Mouse (Mus musculus): ENCODE results near the gene Cul9.

Cul9 gene

DNA sequence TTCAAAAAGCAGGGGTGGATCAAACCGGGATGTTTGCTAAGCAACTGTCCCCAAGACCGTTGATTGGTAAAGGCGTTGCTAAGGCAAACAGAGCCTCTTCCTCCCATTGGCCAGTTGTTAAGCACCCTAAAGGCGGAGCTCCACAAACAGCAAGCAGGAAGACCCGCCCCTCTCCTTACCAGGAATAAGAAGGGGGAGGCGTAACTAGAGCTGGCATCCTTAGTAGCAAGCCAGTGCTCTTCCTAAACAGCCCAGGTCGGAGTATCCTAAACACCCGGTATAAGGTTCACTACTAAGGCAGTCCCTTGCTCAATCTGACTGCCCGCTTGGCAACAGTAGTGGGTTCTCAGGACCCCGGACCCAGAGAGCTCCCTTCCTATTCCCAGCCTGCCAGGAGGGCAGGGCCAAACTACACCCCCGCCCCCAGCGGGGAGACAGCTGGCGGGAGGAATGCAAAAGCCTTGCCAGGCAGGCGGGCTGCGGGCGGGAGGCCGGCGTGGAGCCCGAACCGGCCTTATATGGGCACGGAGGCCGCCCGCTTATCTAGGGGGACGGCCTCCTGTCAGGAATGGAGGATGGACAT lies 6.7 kb upstream of the Cul9 start:
- peak; percentile 98 for DNase-seq

DNA sequence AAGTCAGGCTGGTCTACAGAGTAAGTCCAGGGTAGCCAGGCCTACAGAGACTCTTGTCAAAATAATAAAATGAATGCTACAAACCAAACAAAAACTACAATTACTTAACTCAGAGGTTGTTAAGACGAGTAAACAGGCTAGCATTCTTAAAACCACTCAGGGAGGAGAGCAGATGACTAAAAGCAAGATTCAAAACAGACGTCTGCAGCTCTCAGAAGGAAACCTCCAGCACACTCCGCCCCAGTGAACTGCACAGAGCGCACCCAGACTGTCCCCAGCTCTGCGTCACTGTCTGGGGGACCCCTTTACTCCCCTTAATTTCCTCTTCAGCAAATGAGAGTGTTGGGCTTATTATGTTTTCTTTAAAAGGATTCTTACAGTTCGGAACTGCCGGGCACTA lies 6.0 kb upstream of the Cul9 start:
- no peak for DNase-seq

GRCm38 (mm10) chr17:46551369-46551768 lies 5.2 kb upstream of the Cul9 start:
- no peak for DNase-seq

DNA sequence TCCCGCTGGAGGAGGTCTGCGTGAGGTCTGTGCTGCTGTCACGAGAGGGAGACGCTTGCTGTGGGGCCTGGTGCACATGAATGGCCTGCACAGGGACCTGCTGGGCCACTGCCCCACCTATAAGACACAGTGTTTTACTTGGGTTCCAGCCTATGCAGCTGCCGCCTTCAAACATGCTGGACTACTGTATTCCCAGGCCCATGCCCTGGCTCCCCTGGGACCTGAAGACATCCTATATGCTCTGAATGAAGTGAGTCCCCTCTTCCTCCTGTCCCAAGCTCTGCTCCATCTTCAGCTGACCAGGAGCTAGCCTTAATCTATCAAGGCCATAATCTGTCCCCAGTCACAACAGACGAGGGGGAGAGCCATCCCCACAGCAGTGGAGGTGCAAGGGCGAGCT lies 4.7 kb upstream of the Cul9 start:
- no peak for DNase-seq

DNA sequence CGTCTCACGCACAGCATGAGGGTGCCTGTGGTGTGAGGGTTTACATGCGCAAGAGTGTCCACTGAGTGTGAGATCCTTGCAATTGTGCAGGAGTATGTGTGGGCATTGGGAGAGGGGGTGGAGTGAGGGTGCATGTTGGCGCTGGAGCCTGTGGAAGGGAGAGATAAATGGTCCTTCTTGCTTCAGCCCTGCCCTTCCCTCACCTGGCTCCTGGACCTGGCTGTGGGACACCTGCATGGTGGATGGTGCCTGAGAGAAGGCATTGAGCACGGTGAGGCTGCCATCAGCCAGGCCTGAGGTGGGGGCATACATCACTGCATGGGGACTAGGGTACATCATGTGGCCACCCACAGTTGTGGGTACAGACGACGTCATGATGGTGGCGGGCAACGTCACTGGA lies 3.5 kb upstream of the Cul9 start:
- DNase-seq: no peak

DNA sequence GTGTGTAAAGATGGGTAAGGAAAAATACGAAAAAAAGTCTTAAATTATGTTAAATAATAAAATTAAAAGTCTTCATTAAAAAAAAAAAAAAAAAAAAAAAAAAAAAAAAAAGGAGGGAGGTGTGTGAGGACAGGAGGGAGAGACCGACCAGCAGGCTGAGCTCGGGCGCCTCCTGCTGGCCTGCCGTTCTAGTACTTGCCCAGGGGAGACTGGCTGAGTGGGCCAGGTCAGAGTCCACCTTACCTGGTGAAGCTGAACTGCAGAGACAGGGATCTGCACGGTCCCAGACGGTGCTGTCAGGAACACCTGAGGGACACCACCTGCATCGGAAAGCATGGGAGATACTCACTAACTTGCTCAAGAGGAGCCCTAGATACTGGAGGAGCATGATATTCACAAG lies 3.0 kb upstream of the Cul9 start:
- DNase-seq: peak; percentile 58

DNA sequence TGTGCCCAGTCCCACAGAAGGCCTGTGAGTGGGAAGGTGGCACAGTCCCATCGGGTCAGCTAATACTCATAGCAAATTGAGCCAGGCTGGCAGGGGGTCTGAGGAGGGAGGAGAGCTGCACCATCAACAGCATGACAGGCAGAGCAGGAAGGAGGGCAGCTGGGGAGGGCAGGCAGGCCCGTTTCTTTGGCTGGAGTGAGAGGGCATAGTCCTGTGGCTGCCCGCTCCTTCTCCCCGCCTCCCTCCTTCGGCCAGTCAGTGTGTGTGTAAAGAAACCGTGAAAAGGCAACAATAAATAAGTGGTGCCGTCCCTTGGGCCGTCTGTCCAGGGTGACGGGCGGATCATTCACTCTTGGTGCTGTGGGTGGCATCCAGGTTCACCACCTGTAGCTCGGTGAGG lies 2.6 kb upstream of the Cul9 start:
- no peak for DNase-seq

- DNase-seq: no peak
Measured at GRCm38 (mm10) chr17:46547923-46548322, 1.7 kb upstream of the Cul9 start.

GRCm38 (mm10) chr17:46546995-46547394 lies 807 bp upstream of the Cul9 start:
- DNase-seq: peak; percentile 23

GRCm38 (mm10) chr17:46546591-46546990 lies 403 bp upstream of the Cul9 start:
- DNase-seq: no peak

- no peak for DNase-seq
Measured at GRCm38 (mm10) chr17:46543661-46544060, 2.5 kb downstream of the Cul9 start.

- DNase-seq: peak; percentile 81
Measured at GRCm38 (mm10) chr17:46525579-46526307, 20.4 kb downstream of the Cul9 start.

GRCm38 (mm10) chr17:46525065-46525464 lies 21.1 kb downstream of the Cul9 start:
- DNase-seq: no peak

DNA sequence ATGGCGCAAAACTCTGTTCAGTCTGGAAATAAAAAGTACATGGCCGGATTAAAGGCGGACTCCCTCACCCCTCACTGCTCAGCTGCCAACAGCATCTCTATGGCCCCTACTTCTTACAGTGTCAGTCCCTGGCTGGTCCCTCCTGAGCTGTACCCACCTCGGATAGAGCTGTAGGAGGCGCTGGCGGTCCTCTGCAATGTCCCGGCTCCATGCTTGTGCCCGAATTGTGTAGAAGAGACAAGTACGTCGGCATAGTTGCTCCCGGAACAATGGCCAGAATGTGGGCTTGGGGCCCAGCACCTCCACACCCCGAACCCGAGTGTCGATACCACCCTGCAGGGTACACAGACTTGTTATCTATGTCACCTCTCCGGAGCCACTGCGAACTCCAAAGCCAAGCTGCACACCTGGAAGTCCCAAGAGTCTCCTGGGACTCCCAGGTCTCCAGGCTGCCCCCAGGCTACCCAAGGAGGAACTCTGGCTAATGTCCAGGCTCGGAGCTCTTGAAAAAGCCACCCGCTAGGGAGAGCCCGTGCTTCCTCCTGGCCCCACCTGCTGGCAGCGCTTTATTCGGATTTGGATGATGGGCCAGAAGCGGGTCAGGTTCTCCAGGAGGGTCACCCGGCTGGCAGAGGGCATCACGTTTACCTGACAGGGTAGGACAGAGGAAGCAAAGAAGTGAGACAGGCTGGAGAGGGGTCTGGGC lies 24.1 kb downstream of the Cul9 start:
- DNase-seq: peak; percentile 29

DNA sequence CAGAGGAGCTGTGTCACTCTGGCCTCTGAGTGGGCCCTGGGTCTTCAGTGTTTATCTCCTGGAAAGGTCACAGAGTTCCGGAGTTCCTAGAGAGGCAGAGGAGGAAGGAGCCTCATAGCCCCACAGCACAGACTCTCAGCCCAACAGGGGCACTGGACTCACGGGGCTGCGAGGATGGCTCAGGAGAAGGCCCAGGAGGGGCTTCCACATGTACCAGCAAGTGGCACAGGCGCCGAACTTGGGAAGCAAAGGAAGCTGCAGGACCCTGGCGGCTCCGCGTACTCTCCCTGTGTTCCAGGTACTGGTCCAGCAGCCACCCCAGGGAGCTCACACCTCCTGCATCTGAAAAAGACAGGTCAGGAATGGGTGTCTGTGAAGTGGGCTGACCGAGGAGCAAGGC lies 25.0 kb downstream of the Cul9 start:
- DNase-seq: no peak

DNA sequence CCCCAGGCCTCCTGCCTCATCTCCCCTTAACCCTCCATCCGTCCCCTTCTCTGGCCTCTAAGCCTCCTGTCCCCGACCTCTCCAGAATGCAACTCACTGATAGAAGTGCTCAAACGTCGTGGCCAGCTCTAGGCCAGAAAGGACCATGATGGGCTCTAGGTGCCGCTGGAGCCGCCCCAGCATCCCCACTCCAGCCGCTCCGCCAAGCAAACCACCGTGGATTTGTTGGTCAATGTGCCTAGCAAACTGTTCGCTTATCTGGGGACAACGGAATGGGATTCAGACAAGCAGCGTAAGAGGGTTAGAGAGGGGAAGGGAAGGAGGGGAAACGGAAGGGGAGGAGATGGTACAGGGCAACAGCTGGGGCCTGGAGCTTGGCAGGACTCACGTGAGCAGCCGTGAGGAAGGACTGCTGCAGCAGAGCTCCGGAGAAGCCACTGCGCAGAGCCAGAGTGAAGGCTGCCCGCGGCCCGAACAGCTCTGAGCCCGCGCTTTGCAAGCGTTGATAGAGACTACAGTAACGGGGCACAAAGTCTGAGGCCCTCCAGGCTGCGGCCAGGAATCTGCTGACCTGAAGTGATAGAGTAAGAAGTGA lies 25.7 kb downstream of the Cul9 start:
- peak; percentile 62 for DNase-seq

DNA sequence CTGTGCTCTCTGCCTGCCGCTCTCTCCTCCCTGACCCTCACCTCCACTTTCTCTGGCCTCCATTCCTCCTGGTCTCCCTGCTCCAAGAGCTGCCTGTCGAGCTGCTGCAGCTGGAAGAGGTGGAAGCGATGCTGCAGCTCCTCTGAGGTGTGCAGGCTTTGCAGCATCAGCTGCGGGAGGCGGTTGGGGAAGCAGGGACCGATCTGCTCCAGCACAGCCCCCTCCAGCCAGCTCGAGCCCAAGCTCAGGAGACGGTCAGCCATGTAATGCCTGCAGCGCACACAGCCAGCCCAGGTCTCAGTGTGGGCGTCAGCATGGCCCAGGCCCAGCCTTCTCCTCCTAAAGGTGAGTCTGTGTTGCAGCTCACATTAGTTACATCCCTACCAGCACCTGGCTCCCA lies 26.2 kb downstream of the Cul9 start:
- no peak for DNase-seq

GRCm38 (mm10) chr17:46513329-46513728 lies 32.9 kb downstream of the Cul9 start:
- peak; percentile 31 for DNase-seq

DNA sequence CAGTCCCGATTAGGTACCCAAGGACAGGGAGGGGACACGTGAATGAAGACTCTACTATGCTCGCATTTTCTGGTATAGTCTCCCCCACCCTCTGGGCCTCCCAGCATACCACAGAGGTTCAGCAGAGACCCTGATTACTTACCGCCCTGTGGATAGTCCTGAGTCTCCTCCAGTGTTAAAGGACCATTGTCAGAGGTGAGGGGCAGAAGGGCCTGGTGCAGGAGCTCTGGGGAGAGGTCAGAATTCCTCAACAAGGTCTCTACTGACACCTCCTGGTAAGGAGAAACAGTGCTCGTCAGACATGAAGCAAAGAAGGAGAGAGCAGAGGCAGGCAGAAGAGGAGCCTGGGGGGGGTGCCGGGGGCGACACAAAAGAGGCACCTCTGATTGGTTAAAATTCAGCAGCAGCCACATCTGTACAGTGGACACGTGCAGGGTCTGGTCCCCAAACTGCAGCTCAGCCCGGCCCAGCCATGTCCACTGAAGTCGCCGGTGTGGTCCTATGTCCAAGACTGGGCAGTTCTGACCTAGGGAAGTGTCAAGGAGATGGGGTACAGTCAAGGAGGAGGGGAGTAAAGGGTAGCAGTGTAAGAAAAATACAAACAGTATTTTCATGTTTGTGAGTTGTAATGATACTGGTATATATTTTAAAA lies 35.0 kb downstream of the Cul9 start:
- DNase-seq: peak; percentile 75

GRCm38 (mm10) chr17:46505617-46506016 lies 40.6 kb downstream of the Cul9 start:
- DNase-seq: no peak

- DNase-seq: no peak
Measured at GRCm38 (mm10) chr17:46503847-46504638, 42.1 kb downstream of the Cul9 start.

DNA sequence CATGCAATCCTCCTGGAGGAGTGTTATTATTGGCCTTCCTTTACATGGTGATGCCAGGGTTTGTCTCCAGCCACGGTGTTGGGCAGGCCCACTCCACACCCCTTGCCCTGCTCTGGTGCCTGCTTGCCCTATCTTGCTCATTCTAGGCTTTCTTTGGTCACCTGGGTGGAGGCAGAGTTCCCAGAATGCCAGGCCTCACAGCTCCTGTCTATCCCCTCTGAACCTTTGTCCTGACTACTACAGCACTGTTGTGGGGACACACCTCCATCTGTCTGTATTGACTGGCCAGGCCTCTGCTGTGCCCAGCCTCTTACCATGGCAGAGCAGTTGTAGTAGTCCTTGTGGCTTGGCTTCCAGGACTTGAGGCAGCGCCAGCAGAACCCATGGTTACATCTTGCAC lies 43.4 kb downstream of the Cul9 start:
- DNase-seq: no peak

- DNase-seq: no peak
Measured at GRCm38 (mm10) chr17:46497956-46498355, 48.2 kb downstream of the Cul9 start.

Data from retina, postnatal 1 day (tissue).